Mouse (Mus musculus): ENCODE results near the gene Klhl9.

- TF ChIP-seq POLR2A (IDR thresholded peaks at IDR 0.05; ENCODE audit: control insufficient read depth in 1 of 2, insufficient read depth in 1 of 2, low read depth in 1 of 2, low read length in 2 of 2, poor library complexity in 1 of 2) = no peak
- no peak for TF ChIP-seq UBTF (IDR thresholded peaks at IDR 0.05; ENCODE audit: borderline replicate concordance, insufficient read depth, low read depth, low read length)
- no peak for TF ChIP-seq CTCF (IDR thresholded peaks at IDR 0.05 in 2 of 3, conservative IDR thresholded peaks at IDR 0.05 in 1 of 3; ENCODE audit: control insufficient read depth in 1 of 3, insufficient read depth in 1 of 3, low read depth in 2 of 3, low read length in 3 of 3, poor library complexity in 1 of 3, severe bottlenecking in 1 of 3)
- TF ChIP-seq ELF1 (IDR thresholded peaks at IDR 0.05; ENCODE audit: low read depth, low read length) = no peak
- TF ChIP-seq MYC (IDR thresholded peaks at IDR 0.05; ENCODE audit: low read depth, low read length) = no peak
- no peak for TF ChIP-seq SIN3A (IDR thresholded peaks at IDR 0.05; ENCODE audit: low read length)
- TF ChIP-seq BHLHE40 (IDR thresholded peaks at IDR 0.05; ENCODE audit: borderline replicate concordance, low read depth, low read length) = no peak
- TF ChIP-seq TAL1 (IDR thresholded peaks at IDR 0.05; ENCODE audit: low read length) = no peak
- no peak for TF ChIP-seq ETS1 (IDR thresholded peaks at IDR 0.05; ENCODE audit: low read depth, low read length)
- no peak for TF ChIP-seq EP300 (IDR thresholded peaks at IDR 0.05; ENCODE audit: low read depth in 1 of 2, low read length in 2 of 2)
- no peak for TF ChIP-seq RAD21 (IDR thresholded peaks at IDR 0.05; ENCODE audit: low read depth, low read length)
These were observed 16.8 kb upstream of the Klhl9 start for GRCm38 (mm10) chr4:88739036-88739435.

Measured in MEL (cell line).